Mouse (Mus musculus): ENCODE data around the gene Exoc3l4.

Exoc3l4 gene

DNA sequence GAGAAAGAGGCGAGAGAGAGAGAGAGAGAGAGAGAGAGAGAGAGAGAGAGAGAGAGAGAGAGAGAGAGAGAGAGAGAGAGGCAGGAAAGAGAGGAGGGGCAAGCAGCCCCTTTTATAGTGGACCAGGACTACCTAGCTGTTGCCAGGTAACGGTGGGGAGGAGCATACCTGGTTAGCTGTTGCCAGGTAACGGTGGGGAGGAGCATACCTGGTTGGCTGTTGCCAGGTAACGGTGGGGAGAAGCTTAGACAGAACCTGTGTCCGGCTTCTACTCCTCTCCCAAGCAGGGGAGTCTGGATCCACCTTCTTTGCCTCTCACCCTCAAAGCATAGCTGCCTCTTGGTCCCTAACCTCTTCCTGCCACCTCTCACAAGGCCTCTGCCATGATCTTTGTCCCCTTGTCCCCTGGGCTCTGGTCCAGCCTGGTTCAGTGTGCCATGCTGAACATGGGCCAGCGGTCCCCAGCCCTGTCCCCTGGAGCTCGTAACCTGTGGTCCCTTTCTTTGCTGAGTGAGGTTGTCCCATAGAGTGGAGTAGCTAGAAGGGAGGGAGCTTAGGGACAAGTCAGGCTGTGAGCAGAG lies 17.4 kb downstream of the Exoc3l4 start:
- no peak for DNase-seq (ENCODE audit: low read depth, low spot score)

DNA sequence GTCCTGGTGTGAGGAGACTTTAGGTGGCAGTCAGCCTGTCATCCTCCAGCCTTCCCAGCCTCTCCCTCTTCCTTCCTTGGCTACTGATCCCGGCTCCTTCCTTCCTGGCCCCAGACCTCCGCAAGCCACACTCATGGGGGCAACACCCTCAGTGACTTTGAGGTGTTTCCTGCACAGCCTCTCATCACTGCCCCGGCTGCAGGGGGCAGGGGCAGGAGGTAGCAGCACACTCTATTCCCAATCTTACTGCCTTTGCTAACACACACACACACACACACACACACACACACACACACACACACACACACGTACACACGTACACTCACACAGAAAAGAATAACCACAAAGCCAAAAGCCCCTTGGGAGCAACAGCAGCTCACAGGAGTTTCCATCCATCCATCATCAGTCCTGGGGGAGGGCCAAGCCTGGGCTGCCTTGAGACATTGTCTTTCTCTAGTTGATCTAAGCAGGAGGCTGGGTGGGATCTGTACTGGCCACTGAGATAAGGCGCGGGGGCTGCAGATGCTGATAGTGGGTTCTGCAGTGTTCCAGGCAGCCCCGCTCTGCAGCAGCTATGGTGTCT lies 18.0 kb downstream of the Exoc3l4 start:
- no peak for DNase-seq (ENCODE audit: low read depth, low spot score)

DNA sequence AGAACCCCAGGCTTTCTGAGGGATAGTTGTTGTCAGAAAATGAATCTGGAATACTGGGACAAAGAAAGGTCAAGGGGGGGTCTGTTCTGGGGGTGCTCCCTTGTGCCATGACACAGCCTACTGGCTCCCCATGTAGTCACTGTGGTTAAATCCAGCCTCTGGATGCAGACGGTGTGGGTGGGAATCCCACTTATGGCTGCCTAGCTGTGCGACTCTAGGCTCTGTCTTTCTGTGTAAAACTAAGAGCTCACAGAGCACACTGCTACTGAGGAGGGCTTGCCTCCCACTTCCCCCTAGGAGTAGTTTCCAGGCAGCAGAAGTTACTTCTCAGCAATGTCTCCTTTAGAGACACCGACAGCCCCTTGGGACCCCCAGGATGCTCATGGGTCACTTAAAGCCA lies 19.4 kb downstream of the Exoc3l4 start:
- DNase-seq (ENCODE audit: low read depth, low spot score) = no peak

DNA sequence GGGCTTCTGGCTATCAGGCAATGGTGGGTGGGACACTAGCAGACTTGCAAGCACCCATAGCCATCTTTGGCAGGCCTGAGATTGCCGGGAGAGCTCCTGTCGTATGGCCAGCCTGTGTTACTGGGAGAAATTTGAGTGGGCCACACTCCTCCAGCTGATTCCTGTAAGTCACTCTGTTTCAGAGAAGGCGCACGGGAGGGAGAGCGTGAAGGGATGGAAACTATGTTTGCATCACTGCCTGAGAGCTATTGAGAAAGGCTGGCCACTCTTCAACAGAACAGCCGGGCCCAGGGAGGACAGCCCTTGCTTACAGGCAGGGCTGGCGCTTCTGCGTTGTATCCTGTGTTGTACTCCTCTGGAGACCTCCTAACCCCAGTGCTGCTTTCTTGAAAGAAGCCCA lies 19.8 kb downstream of the Exoc3l4 start:
- peak; percentile 61 for DNase-seq (ENCODE audit: low read depth, low spot score)

DNA sequence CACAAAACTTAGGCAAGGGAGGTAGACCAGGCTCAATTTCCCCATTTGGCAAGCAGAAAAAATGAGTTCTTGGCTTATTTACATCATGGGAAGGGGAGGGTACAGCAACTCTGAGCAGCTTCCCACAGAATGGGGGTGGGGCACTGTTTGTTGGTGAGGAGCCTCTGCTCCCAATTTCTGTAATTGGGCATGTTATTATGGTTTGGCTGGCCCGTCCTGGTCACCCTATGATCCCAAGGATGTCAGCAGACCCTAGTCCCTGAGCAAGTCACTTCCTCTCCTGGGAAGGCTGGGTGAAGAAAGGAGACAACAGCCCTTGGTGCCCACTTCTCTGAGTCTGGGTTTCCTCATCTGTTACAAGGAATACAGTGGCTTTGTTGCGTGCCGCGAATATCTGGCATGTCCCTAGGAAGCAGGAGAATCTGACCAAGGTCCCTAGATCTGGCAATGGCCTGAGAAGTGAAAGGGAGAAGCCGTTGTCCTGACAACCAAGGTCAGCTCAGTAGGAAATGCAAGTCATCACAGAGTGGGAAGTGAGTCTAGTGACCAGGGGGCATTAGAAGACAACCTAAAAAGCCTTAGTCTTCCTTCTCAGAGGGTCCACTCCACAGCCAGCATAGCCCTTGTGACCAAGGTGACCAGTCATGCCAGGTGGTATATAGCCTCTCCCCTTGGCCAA lies 20.5 kb downstream of the Exoc3l4 start:
- DNase-seq (ENCODE audit: low read depth, low spot score) = no peak

DNA sequence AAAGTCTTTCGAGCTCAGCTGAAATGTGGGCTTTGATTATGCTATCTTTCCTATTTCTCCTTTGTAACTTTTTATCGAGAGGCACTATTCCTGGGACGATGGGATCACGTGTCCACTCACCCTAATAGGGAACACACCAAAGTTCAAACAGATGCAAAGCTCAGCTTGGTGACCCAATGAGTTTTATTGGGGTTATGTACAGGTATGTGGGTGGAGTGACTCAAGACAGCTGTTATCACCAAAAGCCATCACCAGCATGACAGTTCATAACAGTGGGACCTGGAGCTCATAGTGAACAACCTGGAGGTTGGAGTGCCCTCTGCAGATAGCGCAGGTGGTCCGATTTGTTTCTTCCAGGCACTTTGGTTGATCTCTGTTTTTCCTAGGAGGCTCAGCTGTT lies 22.0 kb downstream of the Exoc3l4 start:
- DNase-seq (ENCODE audit: low read depth, low spot score) = no peak

DNA sequence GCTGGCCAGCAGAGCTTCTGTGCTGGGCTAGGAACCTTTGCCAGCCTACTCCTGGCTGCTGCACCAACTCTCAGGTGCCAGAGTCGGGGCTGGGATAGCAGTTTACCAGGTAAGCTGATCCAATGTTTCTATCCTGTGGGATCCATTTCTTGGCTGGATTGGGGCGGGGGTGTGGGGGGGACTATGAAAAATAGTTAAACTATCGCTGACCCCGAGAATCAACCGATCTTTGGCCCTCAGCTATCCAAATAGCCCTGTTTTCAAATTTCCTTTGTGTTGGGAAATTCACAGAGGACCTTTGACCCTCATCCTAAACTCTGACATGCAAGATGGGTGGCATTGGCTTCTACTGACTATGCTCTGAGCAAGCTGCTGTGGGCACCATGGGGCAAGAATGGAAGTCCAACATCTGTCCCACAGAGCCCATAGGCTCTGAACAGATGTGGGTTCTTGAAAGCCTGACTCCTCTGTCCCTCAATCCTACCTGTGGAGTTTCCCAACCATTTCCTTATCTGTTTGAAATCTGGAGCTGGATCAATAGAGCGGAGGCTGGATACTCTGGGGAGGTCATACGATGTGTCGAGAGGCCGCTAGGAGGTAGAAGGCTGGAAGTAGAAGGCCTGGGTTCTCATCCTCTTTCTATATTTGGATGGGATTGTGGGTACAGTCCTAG lies 24.0 kb downstream of the Exoc3l4 start:
- DNase-seq (ENCODE audit: low read depth, low spot score) = no peak

DNA sequence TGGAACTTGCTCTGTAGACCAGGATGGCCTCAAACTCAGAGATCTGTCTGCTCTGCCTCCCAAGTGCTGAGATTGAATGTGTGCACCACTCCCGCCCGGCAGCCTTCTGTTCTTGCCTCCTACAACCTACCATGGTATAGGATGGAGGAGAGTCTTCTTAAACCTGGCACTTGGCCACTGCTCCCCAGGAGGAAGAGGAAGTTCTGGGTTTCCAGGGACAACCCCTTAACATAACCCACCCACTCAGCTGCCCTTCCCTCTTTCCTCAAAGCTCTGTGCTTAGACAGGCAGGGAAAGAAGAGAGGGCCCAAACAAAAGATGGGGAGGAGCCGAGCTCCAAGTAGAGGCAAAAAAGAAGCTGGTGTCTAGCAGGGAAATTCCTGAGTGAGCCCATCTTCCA lies 24.7 kb downstream of the Exoc3l4 start:
- no peak for DNase-seq (ENCODE audit: low read depth, low spot score)

DNA sequence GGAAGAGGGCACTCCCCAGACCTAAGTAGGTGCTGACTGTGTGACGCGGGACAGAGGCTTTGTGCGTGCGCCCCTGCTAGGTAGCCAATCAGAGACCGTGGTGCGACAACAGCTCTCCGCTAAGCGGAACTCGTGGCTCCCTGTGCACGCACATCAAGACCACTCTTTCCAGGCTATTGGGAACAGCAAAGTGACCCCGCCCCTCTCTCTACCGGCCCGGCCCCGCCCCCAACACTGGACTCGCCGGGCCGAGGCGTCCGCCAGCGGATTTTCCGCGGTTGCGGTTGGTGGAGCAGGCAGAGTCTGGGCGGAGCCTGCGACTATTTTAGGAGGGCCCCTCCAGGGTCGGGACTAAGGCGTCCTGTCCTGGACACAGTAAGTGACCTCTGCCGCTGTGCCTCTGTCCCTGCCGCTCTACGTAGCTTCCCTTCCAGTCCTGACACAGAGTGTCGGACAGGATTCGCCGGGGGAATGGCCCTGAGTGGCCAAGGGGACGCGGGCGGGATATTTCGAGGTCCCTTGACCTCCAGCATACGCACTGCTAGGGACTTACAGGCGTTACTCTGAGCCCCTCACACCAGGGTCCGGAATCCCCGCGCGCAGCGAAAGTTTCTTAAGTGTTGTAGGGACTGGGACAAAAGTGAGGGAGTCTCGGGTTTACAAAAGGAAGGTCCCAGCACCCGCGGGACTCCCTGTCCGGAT lies 25.6 kb downstream of the Exoc3l4 start, which contains the start of gene Tnfaip2:
Tnfaip2 (plus strand) TSS at position 161 of the 702 bp plus-strand sequence.
- peak; percentile 89 for DNase-seq (ENCODE audit: low read depth, low spot score)

DNA sequence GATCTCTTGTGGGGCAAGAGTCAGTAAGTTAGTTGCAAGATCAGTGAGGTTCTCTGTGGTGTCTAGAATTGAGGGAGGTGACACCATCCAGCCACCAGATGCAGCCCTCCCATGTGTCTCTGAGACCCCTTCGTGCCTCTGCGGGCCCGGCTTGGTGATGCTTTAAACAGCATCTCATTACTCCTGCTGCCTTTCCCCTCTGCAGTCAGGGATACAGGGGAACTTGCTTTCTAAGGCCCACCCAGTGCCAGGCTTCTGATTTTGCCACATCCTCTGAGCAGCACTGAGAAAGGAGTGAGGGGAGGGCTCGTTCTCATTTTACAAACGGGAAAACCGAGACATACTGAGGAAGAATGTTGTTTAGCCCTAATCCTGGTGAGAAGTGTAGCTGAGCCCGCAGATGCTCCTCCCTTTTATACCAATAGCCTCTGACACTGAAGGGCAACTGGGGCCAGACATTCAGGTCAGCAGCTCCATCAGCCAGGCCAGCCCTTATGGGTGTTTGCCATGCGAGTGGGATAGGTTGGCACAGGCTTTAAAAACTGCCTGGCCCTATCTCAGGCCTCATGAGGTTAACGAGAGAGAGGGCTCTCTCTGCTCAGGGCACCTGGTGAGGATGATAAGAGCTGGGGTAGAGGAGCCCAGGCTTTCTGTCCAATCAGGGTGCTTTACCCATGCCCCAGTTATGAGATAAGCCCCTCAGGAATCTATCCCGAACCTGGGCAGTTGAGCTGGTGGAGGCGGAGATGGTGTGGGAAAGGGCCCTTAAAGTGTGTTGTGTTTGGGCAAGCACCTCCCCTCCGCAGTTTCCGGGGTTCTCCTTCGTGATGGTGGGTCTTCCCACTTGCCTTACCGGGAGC lies 26.4 kb downstream of the Exoc3l4 start:
- DNase-seq (ENCODE audit: low read depth, low spot score) = peak; percentile 80

DNA sequence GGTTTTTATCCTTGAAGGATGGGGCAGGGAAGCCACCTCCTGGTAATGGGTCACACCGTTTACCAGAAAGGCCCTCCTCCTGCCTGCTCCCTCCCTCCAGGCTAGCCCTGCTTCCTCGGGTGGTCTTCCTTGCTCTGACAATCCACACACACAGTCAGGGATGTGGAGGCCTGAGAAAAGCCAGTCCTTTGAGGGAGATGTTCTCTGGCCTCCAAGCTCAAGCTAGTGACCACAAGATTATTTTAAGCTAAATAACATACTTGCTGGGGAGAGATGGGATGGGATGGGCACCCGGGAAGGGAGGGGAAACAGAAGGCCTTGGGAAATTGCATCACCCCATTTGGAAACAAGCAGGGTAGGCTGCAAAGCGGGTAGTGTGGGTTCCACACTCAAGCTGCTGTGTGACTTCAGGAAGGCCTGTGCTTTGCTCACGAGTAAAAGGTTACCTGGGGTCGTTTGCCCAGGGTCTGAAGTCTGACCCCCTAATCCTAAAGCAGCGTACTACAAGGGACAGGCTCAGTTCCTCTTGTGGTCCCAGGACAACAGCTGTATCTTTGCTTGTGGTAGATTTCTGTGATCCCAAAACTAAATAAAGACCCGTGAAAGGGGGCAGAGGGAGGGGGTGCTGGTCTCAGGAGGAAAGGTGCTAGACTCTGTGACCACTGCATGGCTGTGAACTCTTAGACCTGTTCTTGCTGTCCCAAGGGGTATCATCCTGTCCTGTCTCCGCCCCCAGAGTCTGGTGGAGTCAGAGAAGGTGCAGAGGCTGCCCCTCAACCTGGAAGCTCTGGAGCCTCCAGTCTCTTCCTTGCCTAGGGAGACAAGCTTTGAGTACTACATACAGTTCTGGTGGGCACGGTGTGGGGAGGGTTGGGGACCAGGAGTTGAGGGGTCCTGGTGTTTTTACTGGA lies 27.4 kb downstream of the Exoc3l4 start:
- no peak for DNase-seq (ENCODE audit: low read depth, low spot score)

DNA sequence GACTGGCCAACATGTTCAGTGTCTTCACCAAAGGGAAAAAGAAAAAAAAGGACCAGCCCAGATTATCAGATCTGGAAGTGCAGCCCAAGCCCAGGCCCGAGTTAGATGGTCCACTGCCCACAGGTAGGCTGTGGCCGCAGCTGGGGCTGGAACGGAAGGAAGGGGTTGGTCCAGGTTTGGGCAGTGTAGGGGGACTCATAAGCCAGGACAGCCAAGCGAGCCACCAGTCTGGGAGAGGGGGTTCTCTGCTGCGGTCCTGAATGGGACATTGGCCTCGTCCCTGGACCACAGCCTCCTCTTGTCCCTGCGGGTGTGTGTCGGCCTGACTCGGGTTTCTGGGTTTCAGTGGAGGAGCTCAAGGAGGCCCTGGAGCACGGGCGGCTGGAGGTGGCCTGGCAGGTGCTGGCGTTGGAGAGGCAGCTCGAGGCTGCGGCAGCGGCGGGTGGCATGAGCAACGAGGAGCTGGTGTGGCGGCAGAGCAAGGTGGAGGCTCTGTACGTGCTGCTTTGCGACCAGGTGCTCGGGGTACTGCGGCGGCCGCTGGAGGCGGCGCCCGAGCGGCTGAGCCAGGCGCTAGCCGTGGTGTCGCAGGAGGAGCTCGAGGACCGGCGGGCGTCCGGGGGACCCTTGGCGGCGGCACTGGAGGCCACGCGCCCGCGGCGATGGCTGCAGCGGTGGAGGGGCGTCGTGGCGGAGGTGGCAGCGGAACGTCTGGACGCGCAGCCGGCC lies 28.5 kb downstream of the Exoc3l4 start:
- no peak for DNase-seq (ENCODE audit: low read depth, low spot score)

DNA sequence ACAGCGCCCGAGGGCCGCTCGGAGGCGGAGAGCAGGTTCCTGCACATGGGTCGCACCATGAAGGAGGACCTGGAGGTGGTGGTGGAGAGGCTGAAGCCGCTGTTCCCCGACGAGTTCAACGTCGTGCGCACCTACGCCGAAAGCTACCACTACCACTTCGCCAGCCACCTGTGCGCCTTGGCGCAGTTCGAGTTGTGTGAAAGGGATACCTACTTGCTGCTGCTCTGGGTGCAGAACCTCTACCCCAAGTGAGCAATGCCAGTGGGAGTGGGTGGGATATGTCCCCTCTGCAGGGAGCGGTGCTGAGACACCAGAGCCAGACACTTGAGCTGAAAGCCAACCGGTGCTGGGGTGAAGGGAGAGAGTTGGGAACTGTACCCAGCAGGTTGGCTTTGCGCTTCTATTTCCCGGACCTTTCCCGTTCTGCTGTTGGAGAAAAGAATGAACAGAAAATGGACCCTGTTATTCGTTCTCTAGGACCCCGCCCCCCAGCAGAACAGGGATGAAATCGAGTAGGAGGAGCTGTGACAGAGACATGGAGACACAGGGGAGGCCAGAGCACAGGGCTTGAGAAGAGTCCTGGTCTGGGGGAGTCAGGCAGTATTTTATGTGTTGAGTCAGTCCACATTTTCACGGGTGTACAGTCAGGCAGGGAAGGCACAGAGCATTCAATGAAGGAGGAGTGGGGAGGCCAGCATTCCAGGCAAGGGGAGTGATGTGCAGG lies 29.2 kb downstream of the Exoc3l4 start:
- no peak for DNase-seq (ENCODE audit: low read depth, low spot score)

DNA sequence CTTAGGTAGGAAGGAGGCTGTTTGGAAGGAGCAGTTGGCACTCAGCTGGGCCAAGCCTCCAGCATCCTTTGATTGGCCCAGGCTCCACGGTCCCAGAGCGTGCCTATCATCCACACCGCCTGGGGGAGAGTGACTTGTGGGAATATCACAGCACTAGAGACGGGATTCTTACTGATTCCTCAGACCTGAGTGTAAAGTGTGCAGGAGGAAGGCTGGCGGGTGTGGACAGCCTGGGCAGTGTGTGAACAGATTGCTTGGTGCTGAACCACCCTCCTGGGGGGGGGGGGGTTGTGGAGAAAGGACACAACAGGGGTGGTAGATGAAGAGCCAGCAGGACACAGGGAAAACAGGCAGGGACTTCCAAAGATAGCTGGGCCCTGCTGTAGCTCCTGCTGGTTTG lies 29.9 kb downstream of the Exoc3l4 start:
- DNase-seq (ENCODE audit: low read depth, low spot score) = no peak

DNA sequence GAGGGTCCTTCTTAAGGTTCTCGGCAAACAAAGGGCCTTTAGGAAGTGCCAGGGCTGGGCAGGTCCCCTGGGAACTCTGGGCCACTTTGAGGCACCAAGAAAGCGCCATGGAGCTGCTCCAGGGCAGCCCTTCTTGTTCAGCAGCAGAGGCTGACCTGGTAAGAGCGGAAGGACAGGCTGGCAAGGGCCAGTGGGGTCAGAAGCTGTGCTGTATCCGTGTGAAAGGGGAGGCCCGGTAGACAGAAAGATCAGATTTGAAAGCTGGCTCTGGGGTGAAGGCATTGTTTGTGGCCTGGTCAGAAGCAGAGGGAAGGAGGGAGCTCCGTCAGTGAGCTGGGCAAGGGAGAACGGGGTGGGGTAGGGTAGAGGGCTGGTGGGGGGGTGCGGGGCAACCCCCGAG lies 30.5 kb downstream of the Exoc3l4 start:
- no peak for DNase-seq (ENCODE audit: low read depth, low spot score)

DNA sequence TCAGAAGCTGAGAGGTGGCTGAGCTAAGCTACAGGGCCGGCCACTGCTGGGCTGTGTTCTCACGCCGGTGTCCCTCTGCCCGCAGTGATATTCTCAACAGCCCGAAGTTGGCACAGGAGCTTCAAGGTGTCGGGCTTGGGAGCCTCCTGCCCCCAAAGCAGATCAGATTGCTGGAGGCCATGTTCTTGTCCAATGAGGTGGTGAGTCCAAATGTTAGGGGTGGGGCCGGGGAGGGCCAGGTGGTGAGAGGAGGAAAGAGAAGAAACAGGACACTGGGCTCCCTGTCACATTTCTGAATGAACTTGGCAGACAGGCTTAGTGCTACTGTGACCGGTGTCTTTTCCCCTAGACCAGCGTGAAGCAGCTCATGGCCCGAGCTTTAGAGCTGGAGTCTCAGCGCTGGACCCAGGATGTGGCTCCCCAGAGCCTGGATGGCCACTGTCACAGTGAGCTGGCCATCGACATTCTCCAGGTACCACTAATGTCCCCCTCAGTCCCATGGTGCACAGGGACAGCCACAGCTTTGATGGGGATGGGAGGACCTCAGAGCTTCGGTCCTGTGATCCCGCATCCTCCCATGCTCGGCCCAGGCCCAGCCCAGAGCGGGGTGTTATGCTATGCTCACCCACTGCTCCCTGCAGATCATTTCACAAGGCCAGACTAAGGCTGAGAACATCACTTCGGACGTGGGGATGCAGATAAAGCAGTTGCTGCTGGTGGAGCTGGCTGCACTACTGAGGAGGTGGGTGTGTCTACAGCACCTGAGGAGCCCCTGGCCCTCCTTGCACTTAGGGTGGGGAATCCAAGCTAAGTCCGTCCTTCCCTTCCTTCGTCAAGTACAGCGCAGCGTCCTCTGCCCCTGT lies 31.3 kb downstream of the Exoc3l4 start:
- DNase-seq (ENCODE audit: low read depth, low spot score) = peak; percentile 91

DNA sequence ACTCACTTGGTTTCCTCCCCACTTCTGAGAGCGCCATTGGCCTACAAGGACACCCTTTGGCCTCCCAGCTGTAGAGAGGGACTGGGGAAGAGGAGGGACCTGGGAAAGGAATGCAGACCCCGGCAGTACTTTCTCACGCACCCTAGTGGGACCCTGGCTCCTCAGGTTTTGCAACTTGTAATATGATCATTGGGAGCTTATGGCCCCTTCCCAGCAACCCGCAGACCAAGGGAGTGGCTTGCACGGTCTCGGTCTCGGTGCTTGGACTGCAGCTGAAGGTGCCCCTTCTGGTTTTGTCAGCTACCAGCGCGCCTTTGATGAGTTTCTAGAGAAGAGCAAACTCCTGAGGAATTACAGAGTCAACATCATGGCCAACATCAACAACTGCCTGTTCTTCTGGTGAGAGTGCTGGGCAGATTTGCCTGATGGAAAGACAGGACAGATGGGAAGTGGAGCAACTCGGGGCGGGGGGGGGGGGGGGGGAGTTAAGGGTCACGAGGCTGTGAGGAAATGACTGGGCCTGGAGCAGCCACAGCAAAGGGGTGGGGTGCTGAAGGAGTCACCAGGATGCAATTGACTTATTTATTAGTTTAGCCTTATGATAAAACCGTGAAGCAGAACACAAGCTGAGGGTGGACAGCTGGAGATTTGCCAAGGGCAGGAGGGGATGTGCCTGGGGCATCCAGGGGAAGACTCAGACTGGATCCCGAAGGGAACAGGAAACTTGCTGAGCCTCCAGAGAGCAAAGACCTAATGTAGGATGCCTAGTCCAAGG lies 32.3 kb downstream of the Exoc3l4 start:
- DNase-seq (ENCODE audit: low read depth, low spot score) = peak; percentile 65
